Mouse (Mus musculus): ENCODE results near the gene Duox1. TPM values are rescaled to one million over a fixed set of nuclear protein-coding genes. Genes with fewer than 3 reads are reported as not detected.

Duox1 gene
- total and polyA plus RNA-seq, 3 experiments: not detected

GRCm38 (mm10) chr2:122309647-122310046, 5.8 kb upstream of the Duox1 start:
- Histone ChIP-seq H3K79me2 (replicated peaks; ENCODE audit: control insufficient read depth, extremely low read depth, insufficient read depth, poor library complexity, severe bottlenecking) (no peaks in the 10 kb centered on the region), H3K36me3 (replicated peaks in 1 of 2; ENCODE audit: control insufficient read depth in 1 of 2, insufficient read depth in 1 of 2, low read length in 1 of 2) (no peaks in the 10 kb centered on the region), H3K27me3 (replicated peaks) (peaks cover 64% of the 10 kb centered on the region), H3K4me2 (ENCODE audit: insufficient read depth, low read depth, poor library complexity, severe bottlenecking) (no peak overlapping the region), H3K4me3 (replicated peaks in 1 of 3; ENCODE audit: low read depth in 2 of 3, low read length in 2 of 3, poor library complexity in 1 of 3) (no peak overlapping the region), H3K9me3 (replicated peaks; ENCODE audit: low read length) (no peaks in the 10 kb centered on the region), H3K4me1 (ENCODE audit: control insufficient read depth in 1 of 2, insufficient read depth in 2 of 2) (no peaks in the 10 kb centered on the region), H3K27ac (ENCODE audit: insufficient read depth, low read depth) (no peak overlapping the region), H3K9ac (ENCODE audit: insufficient read depth, low read depth) (no peak overlapping the region)
- no peak for DNase-seq (ENCODE audit: extremely low read depth)
- dilution Hi-C loops (cut with MboI; ENCODE audit: extremely low pct_ligation_motif_present, extremely low pct_unique_long_range_greater_than_20kb, low sequenced_read_pairs) (no loop called here), in situ Hi-C loops (cut with MboI; ENCODE audit: low pct_ligation_motif_present, low pct_unique_long_range_greater_than_20kb, low sequenced_read_pairs) (loop anchor here (10.0 kb wide), 1 partner anchor 245 kb away; no protein-coding TSS in a partner anchor)
- no peak for TF ChIP-seq JUN (IDR thresholded peaks at IDR 0.05; ENCODE audit: insufficient read depth, low read depth, low read length)
- no peak for TF ChIP-seq MEF2A (IDR thresholded peaks at IDR 0.05; ENCODE audit: borderline replicate concordance, low read depth, low read length)
- TF ChIP-seq NRF1 (IDR thresholded peaks at IDR 0.05; ENCODE audit: low read depth, low read length): no peak
- no peak for TF ChIP-seq RCOR1 (conservative IDR thresholded peaks at IDR 0.05; ENCODE audit: low read depth, low read length)
- no peak for TF ChIP-seq MXI1 (IDR thresholded peaks at IDR 0.05; ENCODE audit: low read depth, low read length)
- no peak for TF ChIP-seq ZNF384 (IDR thresholded peaks at IDR 0.05; ENCODE audit: low read depth, low read length)
- no peak for TF ChIP-seq JUND (conservative IDR thresholded peaks at IDR 0.05; ENCODE audit: low read depth, low read length)
- no peak for TF ChIP-seq ZKSCAN1 (IDR thresholded peaks at IDR 0.05; ENCODE audit: borderline replicate concordance, low read depth, low read length)
- peak in 1 of 2 experiments; percentile 38; a peak in 2 of 4 replicates for TF ChIP-seq CTCF (conservative IDR thresholded peaks at IDR 0.05 in 1 of 2, IDR thresholded peaks at IDR 0.05 in 1 of 2; ENCODE audit: low read depth in 2 of 2, low read length in 2 of 2)
- TF ChIP-seq GABPA (IDR thresholded peaks at IDR 0.05; ENCODE audit: insufficient replicate concordance, low read depth, low read length): no peak
- TF ChIP-seq BHLHE40 (IDR thresholded peaks at IDR 0.05; ENCODE audit: low read depth, low read length): no peak
- no peak for TF ChIP-seq MYC (IDR thresholded peaks at IDR 0.05; ENCODE audit: low read depth, low read length)
- no peak for TF ChIP-seq USF2 (conservative IDR thresholded peaks at IDR 0.05; ENCODE audit: low read depth, low read length)
- TF ChIP-seq POLR2AphosphoS2 (IDR thresholded peaks at IDR 0.05; ENCODE audit: low read depth, low read length): no peak
- no peak for TF ChIP-seq EP300 (IDR thresholded peaks at IDR 0.05; ENCODE audit: low read length)
- peak; percentile 10 for TF ChIP-seq RAD21 (IDR thresholded peaks at IDR 0.05; ENCODE audit: low read depth, low read length)
- TF ChIP-seq SMC3 (IDR thresholded peaks at IDR 0.05; ENCODE audit: low read depth, low read length): peak; percentile 13; the same call in 1 of the 2 replicates
- no peak for TF ChIP-seq CHD2 (IDR thresholded peaks at IDR 0.05; ENCODE audit: low read length)

GRCm38 (mm10) chr2:122311561-122311960, 3.9 kb upstream of the Duox1 start:
- no peak overlapping the region for H3K27ac ChIP-seq (ENCODE audit: insufficient read depth, low read depth)
- H3K27me3 ChIP-seq (replicated peaks): peaks cover 58% of the 10 kb centered on the region
- dilution Hi-C loops (cut with MboI; ENCODE audit: extremely low pct_ligation_motif_present, extremely low pct_unique_long_range_greater_than_20kb, low sequenced_read_pairs) (no loop called here), in situ Hi-C loops (cut with MboI; ENCODE audit: low pct_ligation_motif_present, low pct_unique_long_range_greater_than_20kb, low sequenced_read_pairs) (no loop called here)
- no peaks in the 10 kb centered on the region for H3K79me2 ChIP-seq (replicated peaks; ENCODE audit: control insufficient read depth, extremely low read depth, insufficient read depth, poor library complexity, severe bottlenecking)
- H3K4me2 ChIP-seq (ENCODE audit: insufficient read depth, low read depth, poor library complexity, severe bottlenecking): no peak overlapping the region
- no peak overlapping the region for H3K4me3 ChIP-seq (replicated peaks in 1 of 3; ENCODE audit: low read depth in 2 of 3, low read length in 2 of 3, poor library complexity in 1 of 3)
- no peak overlapping the region for H3K9ac ChIP-seq (ENCODE audit: insufficient read depth, low read depth)
- TF ChIP-seq IRF4 (IDR thresholded peaks at IDR 0.05; ENCODE audit: low read depth, low read length) (no peak), GABPA (IDR thresholded peaks at IDR 0.05; ENCODE audit: insufficient replicate concordance, low read depth, low read length) (no peak), MAX (IDR thresholded peaks at IDR 0.05; ENCODE audit: low read length) (no peak), USF1 (IDR thresholded peaks at IDR 0.05; ENCODE audit: low read depth, low read length) (no peak), SMC3 (IDR thresholded peaks at IDR 0.05; ENCODE audit: low read depth, low read length) (no peak), POLR2AphosphoS2 (IDR thresholded peaks at IDR 0.05; ENCODE audit: low read depth, low read length) (no peak), PAX5 (IDR thresholded peaks at IDR 0.05; ENCODE audit: low read length) (no peak), MXI1 (IDR thresholded peaks at IDR 0.05; ENCODE audit: low read depth, low read length) (no peak), E2F4 (IDR thresholded peaks at IDR 0.05; ENCODE audit: insufficient replicate concordance, low read depth, low read length) (no peak)
- no peak for DNase-seq (ENCODE audit: extremely low read depth)
- no peaks in the 10 kb centered on the region for H3K4me1 ChIP-seq (ENCODE audit: control insufficient read depth in 1 of 2, insufficient read depth in 2 of 2)
- no peaks in the 10 kb centered on the region for H3K9me3 ChIP-seq (replicated peaks; ENCODE audit: low read length)
- no peaks in the 10 kb centered on the region for H3K36me3 ChIP-seq (replicated peaks in 1 of 2; ENCODE audit: control insufficient read depth in 1 of 2, insufficient read depth in 1 of 2, low read length in 1 of 2)

Measured in CH12.LX (cell line).